Mouse (Mus musculus): ENCODE results near the gene Oas1h. TPM values are rescaled to one million over a fixed set of nuclear protein-coding genes. Genes with fewer than 3 reads are reported as not detected.

The Oas1h gene
- not detected for total RNA-seq (2023)

DNA sequence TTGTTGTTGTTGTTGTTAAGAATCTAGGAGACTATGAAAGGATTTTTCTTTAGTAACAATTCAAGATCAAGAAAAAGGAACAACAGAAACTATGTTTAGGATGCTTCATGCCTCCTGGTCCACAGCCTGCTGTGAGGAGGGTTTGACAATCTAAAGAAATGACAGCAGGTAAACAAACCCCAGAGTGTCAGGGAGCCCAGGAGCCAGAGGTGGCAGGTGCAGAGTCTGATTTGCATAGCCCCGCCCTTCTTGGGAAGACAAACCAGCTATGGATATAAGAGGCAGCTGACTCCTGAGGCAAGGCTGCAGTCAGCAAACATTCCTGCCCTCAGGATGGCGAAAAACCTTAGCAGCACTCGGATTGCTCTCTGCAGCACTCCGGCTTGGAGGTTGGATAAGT, at the start of gene Oas1h:
Oas1h (plus strand) TSS at position 301 of the 400 bp plus-strand sequence.

GRCm38 (mm10) chr5:120811951-120812819, 49.0 kb upstream of the Oas1h start, which contains the start of gene Oas1c:
TSS of gene Oas1c (minus strand) at chr5:120812514.

DNA sequence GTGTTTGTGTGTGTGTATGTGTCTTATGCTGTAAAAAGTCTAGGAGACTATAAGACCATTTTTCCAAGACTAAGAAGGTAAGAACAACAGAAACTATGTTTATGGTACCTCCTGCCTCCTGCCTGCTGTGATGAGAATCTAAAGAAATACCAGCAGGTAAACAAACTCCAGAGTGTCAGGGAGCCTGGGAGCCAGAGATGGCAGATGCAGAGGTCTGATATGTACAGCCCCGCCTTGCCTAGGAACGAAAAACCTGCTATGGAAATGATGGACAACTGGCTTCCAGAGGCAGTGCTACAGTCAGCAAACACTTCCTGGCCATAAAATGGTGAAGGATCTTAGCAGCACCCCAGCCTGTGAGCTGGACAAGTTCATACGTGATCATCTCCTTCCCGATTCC, 14.2 kb upstream of the Oas1h start, which contains the start of gene Oas1f:
Oas1f (plus strand) TSS at position 301 of the 400 bp plus-strand sequence.

DNA sequence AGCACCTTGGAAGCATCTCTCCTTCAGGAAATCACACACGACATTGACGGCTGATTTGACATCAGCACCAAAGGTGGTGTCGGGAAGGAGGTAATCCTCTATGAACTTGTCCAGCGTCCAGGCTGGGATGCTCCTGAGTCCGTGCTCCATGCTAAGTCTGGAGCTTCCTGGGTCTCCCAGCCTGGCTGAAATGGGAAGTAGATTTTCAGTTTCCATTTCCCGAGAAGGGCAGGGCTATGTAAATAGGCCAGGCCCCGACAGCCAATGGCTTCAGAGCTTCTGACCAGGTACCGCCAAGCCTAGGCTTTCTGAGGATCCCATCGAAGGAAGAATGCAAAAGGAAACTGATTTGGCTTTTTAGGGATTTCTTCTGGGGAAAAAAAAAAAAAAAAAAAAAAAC, 26.2 kb downstream of the Oas1h start, which contains the start of gene Oas1g:
Oas1g (minus strand) TSS at position 201 of the 400 bp plus-strand sequence.

DNA sequence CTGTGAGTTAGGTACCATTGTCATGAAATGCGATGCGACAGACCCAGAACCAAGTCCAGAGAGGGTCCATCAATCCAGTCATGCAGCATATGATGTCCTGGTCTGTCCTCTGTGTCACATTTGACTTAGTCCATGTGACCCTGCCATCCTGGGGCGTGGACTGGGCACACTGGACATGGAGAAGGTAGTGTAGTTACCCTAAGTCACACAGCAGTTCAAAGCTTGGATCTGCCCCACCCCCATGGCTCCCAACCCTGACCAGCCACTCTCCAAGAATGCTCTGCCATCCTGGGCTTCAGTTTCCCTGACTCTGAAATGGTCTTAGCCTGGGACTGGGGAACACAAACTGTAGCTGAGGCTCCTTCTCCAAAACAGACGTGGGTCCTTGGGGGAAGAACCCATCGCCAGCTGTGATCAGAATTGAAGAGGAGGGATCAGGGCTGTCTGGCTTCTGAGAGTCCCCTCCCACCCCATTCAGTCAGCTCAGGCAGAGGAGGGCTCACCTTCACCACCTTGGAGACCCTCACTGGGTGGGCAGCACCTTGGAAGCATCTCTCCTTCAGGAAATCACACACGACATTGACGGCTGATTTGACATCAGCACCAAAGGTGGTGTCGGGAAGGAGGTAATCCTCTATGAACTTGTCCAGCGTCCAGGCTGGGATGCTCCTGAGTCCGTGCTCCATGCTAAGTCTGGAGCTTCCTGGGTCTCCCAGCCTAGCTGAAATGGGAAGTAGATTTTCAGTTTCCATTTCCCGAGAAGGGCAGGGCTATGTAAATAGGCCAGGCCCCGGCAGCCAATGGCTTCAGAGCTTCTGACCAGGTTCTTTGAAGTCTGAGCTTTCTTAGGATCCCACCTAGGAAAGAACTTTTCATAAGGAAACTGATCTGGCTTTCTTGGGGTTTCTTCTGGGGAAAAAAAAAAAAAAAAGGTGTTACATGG, 45.8 kb downstream of the Oas1h start, which contains the start of gene Oas1a:
Oas1a (minus strand) TSS at position 731 of the 943 bp plus-strand sequence.

GRCm38 (mm10) chr5:120914204-120914603, 53.0 kb downstream of the Oas1h start, which contains the start of gene Oas1d:
TSS of gene Oas1d (plus strand) at chr5:120914536.

Other genes starting within 250 kb of the Oas1h start
- gene Rita1, start 248.8 kb upstream of the Oas1h start, total RNA-seq (2023) = 1 to 10 TPM; 5.8 to 6.0 TPM
- gene Ddx54, start 248.7 kb upstream of the Oas1h start, total RNA-seq (2023) = 100 to 1,000 TPM; 170 to 180 TPM
- gene Cfap73, start 227.2 kb upstream of the Oas1h start, total RNA-seq (2023) = not detected
- 10 to 100 TPM; 49.7 to 54.9 TPM for gene Rasal1, start 212.6 kb upstream of the Oas1h start, total RNA-seq (2023)
- 100 to 1,000 TPM; 260 to 264 TPM for gene Dtx1, start 149.5 kb upstream of the Oas1h start, total RNA-seq (2023)
- 1 to 10 TPM; 5.0 to 9.7 TPM for gene Oas2, start 111.6 kb upstream of the Oas1h start, total RNA-seq (2023)
- 1 to 10 TPM; 1.7 to 5.0 TPM for gene Oas3, start 83.8 kb upstream of the Oas1h start, total RNA-seq (2023)
- gene Oas1e, start 65.9 kb upstream of the Oas1h start, total RNA-seq (2023) = 1 to 10 TPM in 1 of 2 experiments, under 1 TPM in 1; 0.98 to 2.1 TPM
- gene Oas1c, start 48.9 kb upstream of the Oas1h start, total RNA-seq (2023) = 10 to 100 TPM; 12.0 to 17.8 TPM
- gene Oas1f, start 14.1 kb upstream of the Oas1h start, total RNA-seq (2023) = not detected
- not detected for gene Oas1g, start 26.2 kb downstream of the Oas1h start, total RNA-seq (2023)
- gene Oas1a, start 46.1 kb downstream of the Oas1h start, total RNA-seq (2023) = 1 to 10 TPM; 2.7 to 3.8 TPM
- not detected for gene Oas1d, start 53.1 kb downstream of the Oas1h start, total RNA-seq (2023)
- not detected for gene Rph3a, start 148.7 kb downstream of the Oas1h start, total RNA-seq (2023)

Data from B cell, adult 67 days (primary cell).